11 mouse cellular contexts compared by ENCODE assay signal in the genomic region with DNA sequence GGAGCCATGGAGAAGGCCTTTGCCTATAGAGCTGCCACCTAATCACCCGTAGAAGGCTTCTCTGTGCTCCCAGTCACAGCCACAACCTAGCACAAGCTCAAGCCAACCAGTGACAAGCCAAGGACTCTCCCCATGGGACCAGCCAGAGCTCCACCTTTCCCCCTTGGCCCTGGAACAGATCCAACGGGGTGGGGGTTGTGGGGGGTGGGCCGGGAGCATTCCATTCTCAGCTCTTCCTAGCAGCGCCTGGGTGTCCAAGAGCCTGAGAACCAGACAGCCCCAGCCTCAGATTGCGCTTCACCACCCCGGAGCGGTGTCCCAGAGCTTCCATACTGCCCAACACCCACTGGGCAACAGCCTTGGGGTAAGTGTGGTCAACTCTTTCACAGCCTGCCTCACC.
"Had no signal": no experiment of that assay in that cellular context is flagged by ENCODE, and none has a peak within 500 bp of the region (broad histone marks: within the 10 kb centered on the region; RNA-seq: fewer than 3 reads in every experiment).

No protein-coding gene starts in this region.

- ATAC-seq: lung, postnatal 0 days; midbrain, embryonic 16.5 days had no signal

- H3K27me3 ChIP-seq: liver, embryonic 15.5 days had no signal

- DNase-seq: kidney, postnatal 14 days; lung, adult 2 months; lung, postnatal 36 days; thymus, adult 18-20 months; thymus, postnatal 14 days had no signal

- H3K9me3 ChIP-seq: limb, embryonic 10.5 days; liver, embryonic 15.5 days had no signal

- H3K27ac ChIP-seq: left cerebral cortex, adult 2 months; limb, embryonic 10.5 days; liver, embryonic 15.5 days had no signal

- H3K9ac ChIP-seq: liver, embryonic 15.5 days had no signal

- H3K4me2 ChIP-seq: liver, embryonic 11.5 days; liver, embryonic 15.5 days had no signal

- H3K4me3 ChIP-seq: left cerebral cortex, adult 2 months; limb, embryonic 10.5 days; liver, embryonic 15.5 days had no signal

- H3K36me3 ChIP-seq: limb, embryonic 10.5 days; liver, embryonic 15.5 days had no signal
